Mouse (Mus musculus) ovary, postnatal 36 days (tissue): ENCODE results near the gene Pim3.

Source experiments
- DNase-seq: peaks from one replicate; pipeline ENCODE4 v3.0.0; 2022; ENCODE audit warnings: low spot score, mixed read lengths

Pim3 gene

DNA sequence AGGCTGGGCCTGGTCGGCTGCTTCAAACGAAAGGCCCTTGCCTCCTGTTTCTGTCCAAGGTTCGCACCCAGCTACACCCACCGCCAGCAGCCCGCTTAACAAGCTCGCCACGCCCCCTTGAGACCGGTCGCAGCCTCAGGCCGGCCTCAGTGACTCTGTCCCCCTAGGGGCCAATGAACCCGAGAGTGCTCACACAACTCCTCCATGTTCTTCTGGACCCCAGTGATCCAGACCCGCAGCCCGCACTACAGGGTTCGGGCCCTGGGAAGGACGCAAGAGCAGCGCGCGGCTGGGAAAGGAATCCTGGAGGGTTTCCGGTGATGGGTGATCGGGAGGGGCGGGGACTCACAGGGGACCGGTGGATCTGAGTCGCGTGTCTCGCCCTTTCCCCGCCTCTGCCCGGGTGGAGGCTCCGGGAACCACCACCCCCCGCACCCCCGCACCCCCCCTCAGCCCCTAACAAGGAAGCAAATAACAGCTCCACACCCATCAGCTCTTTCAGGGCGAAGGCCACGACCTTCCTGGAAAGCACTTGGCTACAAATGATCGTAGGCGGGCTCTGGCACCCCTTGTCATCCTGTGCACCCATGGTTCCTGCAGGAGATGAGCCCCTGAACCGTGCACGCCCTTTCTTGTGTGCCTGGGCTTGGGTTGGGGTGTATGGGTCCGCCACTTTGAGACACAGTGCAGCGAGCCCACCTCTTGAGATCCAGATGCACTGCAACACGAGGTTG is 24.6 kb upstream of the Pim3 start:
- DNase-seq: peak; percentile 76

GRCm38 (mm10) chr15:88837977-88838376 is 24.0 kb upstream of the Pim3 start:
- DNase-seq: no peak

GRCm38 (mm10) chr15:88839271-88839670 is 22.7 kb upstream of the Pim3 start:
- peak; percentile 52 for DNase-seq

DNA sequence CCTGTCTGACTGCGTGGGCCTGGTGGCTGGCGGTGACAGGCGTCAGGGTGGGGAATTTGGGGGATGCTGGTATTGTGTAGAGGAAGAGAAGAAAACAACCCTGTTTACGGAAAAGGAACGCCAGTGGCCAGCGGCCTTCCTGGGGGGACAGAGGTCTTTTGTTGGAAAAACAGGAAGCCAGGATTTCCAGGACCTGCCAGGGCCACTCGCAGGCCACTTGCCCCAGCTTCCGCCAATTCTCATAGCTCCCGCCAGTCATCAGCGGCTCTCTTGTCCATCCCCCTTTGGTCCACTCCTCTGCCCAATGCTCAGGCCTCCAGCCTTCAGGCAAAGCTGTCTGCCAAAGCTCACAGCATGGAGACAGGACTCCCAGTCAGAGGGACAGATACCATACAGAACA is 21.9 kb upstream of the Pim3 start:
- DNase-seq: no peak

DNA sequence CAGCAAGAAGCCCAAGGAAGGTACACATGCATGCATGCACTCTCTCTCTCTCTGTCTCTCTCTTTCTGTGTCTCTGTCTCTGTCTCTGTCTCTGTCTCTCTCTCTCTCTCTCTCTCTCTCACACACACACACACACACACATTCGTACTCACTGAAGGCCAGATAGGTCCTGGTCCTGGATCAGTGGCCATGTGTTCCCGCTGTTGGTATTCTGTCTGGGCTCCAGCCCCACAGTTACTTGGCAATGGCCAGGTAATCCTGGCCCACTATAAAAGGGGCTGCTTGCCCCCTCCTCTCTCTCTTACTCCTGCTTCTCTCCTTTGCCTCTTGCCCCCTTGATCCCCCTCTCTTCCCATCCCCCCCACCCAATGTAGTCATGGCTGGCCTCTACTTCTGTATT is 20.8 kb upstream of the Pim3 start:
- DNase-seq: no peak

- no peak for DNase-seq
Observed at GRCm38 (mm10) chr15:88841580-88842299, 20.2 kb upstream of the Pim3 start.

DNA sequence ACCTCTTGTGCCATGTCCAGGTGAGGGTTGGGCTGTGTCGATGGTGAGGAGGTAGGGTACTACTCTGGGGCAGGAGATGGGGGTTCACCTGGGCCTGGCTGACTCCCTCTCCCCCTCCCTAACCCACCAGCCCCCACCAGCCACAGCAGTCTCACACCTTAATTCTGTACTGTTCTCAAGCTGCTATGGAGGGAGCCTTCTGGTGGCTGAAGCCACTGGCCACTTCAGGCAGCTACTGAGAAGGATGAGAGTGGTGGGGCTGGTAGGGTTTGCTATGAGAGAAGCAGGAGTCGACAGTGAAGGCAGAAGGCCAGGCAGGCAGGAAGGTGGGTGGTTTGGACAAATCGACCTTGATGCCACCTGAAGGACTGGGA is 19.7 kb upstream of the Pim3 start:
- DNase-seq: no peak

DNA sequence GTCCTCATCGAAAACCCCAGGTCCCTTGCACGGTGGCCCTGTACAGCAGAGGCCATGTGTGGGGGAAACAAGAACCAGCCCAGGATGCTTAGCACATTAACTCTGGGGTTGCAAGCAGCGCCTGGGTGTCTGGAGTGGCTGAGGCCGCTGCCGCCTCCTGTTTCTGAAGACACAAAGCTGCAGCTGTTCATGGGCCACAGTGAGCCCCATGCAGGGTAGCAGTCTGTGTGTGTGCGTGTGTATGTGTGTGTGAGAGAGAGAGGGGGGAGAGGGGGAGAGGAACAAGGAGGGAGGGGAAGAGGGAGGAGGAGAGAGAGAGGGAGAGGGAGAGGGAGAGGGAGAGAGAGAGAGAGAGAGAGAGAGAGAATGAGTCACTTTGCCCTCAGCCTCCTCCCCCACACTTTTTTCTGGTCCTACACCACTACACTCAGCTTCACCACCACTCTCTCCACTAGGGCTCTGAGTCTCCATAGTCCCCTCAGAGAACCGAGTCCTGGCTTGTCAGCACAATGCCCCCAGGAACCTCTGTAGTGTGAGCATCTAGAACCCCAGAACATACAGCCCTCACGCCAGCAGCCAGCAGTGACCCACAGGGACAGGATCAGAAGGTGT is 18.4 kb upstream of the Pim3 start:
- no peak for DNase-seq

- no peak for DNase-seq
Observed at GRCm38 (mm10) chr15:88844966-88845365, 17.0 kb upstream of the Pim3 start.

- no peak for DNase-seq
Observed at GRCm38 (mm10) chr15:88848661-88849060, 13.3 kb upstream of the Pim3 start.

DNA sequence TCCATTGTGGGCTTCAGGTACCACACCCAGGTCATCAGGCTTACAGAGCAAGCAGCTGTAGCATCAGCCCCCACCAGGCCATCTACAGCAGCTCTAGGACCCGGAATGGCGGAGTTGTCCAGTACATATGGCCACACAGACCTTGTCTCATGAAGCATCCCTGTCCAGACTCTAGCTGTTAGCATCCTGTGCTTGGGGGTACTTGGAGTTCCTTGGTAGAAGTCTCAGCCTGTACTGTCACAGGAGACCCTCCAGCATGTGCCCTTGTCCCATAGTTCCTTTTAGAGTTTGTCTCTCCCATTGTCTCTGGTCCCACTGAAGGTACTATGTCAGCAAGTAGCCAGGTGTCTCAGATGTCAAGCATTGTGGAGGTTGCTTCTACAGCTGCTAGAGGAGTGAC is 12.4 kb upstream of the Pim3 start:
- no peak for DNase-seq

- peak; percentile 76 for DNase-seq
Observed at GRCm38 (mm10) chr15:88850146-88850826, 11.7 kb upstream of the Pim3 start.

GRCm38 (mm10) chr15:88851076-88851475 is 10.9 kb upstream of the Pim3 start:
- no peak for DNase-seq

- no peak for DNase-seq
Observed at GRCm38 (mm10) chr15:88851507-88852149, 10.4 kb upstream of the Pim3 start.

- DNase-seq: no peak
Observed at GRCm38 (mm10) chr15:88853106-88853505, 8.9 kb upstream of the Pim3 start.

GRCm38 (mm10) chr15:88854119-88854968 is 7.6 kb upstream of the Pim3 start:
- no peak for DNase-seq

- DNase-seq: no peak
Observed at GRCm38 (mm10) chr15:88854969-88855830, 6.8 kb upstream of the Pim3 start.

DNA sequence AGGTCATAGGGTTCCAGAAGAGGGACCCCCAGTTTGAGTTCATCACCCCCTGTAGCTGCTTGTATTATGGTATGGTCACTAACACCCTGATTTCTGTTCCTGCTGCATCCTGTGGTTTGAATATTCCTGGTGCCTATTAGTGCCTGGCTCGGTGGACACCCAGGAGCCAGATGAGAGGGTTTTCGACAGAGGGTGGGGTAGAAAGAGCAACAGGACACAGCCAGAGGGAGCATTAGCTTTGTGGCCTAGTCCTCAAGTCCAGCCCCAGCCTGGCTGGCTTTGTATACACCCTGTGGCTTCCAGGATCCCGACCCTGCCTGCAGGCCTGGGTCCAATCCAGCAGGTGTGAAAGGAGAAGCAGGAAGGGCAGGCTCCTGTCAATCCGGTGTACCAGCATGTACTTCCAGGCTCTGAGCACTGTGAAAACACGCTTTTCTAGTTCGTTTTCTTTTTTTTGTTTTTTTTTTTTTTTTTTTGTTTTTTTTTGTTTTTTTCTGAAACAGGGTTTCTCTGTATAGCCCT is 6.0 kb upstream of the Pim3 start:
- DNase-seq: no peak

- DNase-seq: no peak
Observed at GRCm38 (mm10) chr15:88856613-88857012, 5.4 kb upstream of the Pim3 start.

DNA sequence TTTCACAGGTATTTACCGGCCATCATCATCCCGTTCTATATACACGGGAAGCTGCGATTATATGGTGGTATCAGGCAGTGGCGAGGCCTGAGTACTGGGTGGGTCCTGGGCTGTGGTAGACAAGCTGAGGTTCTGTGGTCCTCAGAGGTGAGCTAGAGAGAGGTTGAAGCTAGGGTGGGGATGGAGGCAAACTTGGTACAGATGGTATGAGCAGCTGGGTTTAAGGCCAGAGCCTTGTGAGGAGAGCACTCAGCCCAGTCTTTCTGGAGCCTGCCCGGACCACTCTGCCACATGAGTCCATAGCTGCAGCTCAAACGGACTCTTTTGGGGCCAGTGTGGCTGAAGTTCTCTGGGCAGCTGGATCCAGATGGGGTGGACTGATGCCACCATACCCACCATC is 4.6 kb upstream of the Pim3 start:
- DNase-seq: no peak
